Mouse (Mus musculus) ES-E14 (cell line): ENCODE measurements at regions not wholly inside any gene's neighbourhood (a gene's known extent, or its start where the extent isn't known, plus 50 kb on each side); places are given as distances from the start of the nearest gene placed in this dataset.

ENCODE experiments used
- CHD2 ChIP-seq: IDR thresholded peaks from 2 replicates; pipeline ENCODE4 v1.6.1; 2014; ENCODE audit warnings: mild to moderate bottlenecking, low read depth, low read length, inconsistent platforms
- MAFK ChIP-seq: IDR thresholded peaks from 2 replicates; pipeline ENCODE4 v1.6.1; 2014; ENCODE audit warnings: mild to moderate bottlenecking, low read depth, low read length, inconsistent platforms; ENCODE audit not compliant: insufficient read depth
- ZC3H11A ChIP-seq: IDR thresholded peaks from 2 replicates; pipeline ENCODE4 v1.6.1; 2012; ENCODE audit warnings: low read depth, mild to moderate bottlenecking, inconsistent platforms, low read length, borderline replicate concordance
- ZNF384 ChIP-seq: IDR thresholded peaks from 2 replicates; pipeline ENCODE4 v1.6.1; 2012; ENCODE audit warnings: low read depth, low read length, inconsistent platforms

DNA sequence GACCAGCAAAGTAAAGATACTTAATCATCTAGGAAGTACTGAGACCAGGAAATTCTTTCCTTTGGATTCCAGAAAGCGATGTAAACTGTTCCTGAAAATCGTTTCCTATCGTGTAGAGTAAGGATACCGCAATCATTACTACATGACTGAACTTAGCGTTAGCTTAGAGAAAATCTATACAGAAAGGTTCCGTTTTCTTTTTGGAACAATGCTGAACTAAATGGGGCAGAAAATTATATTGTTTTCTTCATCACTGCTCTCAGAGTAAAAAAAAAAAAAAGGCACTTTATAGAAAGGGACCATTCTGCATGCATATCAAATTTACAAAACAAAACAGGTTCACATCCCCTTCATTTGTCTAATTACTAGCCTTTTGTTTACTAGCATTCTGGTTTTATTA, 713.0 kb downstream of the Rfpl4b start:
- TF ChIP-seq MAFK (no peak), CHD2 (no peak), ZNF384 (no peak), ZC3H11A (no peak)
